In genomic region chr17:27308933-27309332, GRCm38 (mm10) we compare ENCODE assay signal across 15 mouse cellular contexts.
DNase-seq lines count a peak whose midpoint lies in the region; ATAC-seq lines count a peak whose summit lies in the region.
"Had no signal": no experiment of that assay in that cellular context is flagged by ENCODE, and none has a peak within 500 bp of the region (broad histone marks: within the 10 kb centered on the region; RNA-seq: fewer than 3 reads in every experiment).

No protein-coding gene starts in this region.

- DNase-seq in embryo, embryonic 10 days (ENCODE audit: low spot score) = peak; percentile 11
- no peak for DNase-seq in embryo, embryonic 9.5 days (ENCODE audit: extremely low spot score)
- peak; percentile 33 for DNase-seq in midbrain, embryonic 14.5 days
- DNase-seq in embryonic facial prominence, embryonic 10.5 days (ENCODE audit: low spot score) = peak; percentile 22
- peak; percentile 48 for DNase-seq in thymus, postnatal 14 days
- DNase-seq in kidney, postnatal 10 days = no peak
- DNase-seq: cerebellum, adult 9-11 months; forebrain, postnatal 0 days; kidney, adult 18-20 months; liver; lung, embryonic 14.5 days; right cerebral cortex, postnatal 14 days had no signal

- no peak overlapping the region for H3K9ac ChIP-seq in midbrain, embryonic 14.5 days (replicated peaks; ENCODE audit: low read length)
- H3K9ac ChIP-seq in midbrain, embryonic 15.5 days = no peak overlapping the region
- H3K9ac ChIP-seq: forebrain, postnatal 0 days; lung, embryonic 14.5 days; midbrain, embryonic 12.5 days had no signal

- WGBS in midbrain, embryonic 14.5 days = 23% methylated on average over 4 of the region's 4 CpGs
- WGBS in midbrain, embryonic 15.5 days = 39% methylated on average over 4 of the region's 4 CpGs
- WGBS in embryonic facial prominence, embryonic 10.5 days = 36% methylated on average over 4 of the region's 4 CpGs

- no peak for ATAC-seq in midbrain, embryonic 14.5 days (ENCODE audit: low FRiP score, low TSS enrichment)
- no peak for ATAC-seq in midbrain, embryonic 15.5 days (replicated peaks)
- ATAC-seq in erythroid progenitor cell, adult 5-6 weeks (replicated peaks; ENCODE audit: low FRiP score, poor library complexity, severe bottlenecking) = no peak
- ATAC-seq: forebrain, postnatal 0 days had no signal

- H3K27me3 ChIP-seq in midbrain, embryonic 14.5 days (ENCODE audit: control insufficient read depth, insufficient read depth, low read length) = no peaks in the 10 kb centered on the region
- no peaks in the 10 kb centered on the region for H3K27me3 ChIP-seq in midbrain, embryonic 15.5 days (replicated peaks)
- 0 out of 2 replicates have a peak, but pooled peaks cover 6% of the 10 kb centered on the region for H3K27me3 ChIP-seq in embryonic facial prominence, embryonic 10.5 days (replicated peaks; ENCODE audit: low read depth, poor library complexity, severe bottlenecking)

- no peaks in the 10 kb centered on the region for H3K36me3 ChIP-seq in midbrain, embryonic 14.5 days (ENCODE audit: control insufficient read depth, insufficient read depth, low read length)
- no peaks in the 10 kb centered on the region for H3K36me3 ChIP-seq in midbrain, embryonic 15.5 days (replicated peaks)
- H3K36me3 ChIP-seq in embryonic facial prominence, embryonic 10.5 days (replicated peaks) = no peaks in the 10 kb centered on the region
- H3K36me3 ChIP-seq: midbrain, embryonic 12.5 days had no signal

- 0 out of 2 replicates have a peak, but pooled peaks cover 6% of the 10 kb centered on the region for H3K4me1 ChIP-seq in midbrain, embryonic 14.5 days (ENCODE audit: control insufficient read depth, insufficient read depth, low read length)
- peaks cover 6% of the 10 kb centered on the region for H3K4me1 ChIP-seq in midbrain, embryonic 15.5 days
- peaks cover 11% of the 10 kb centered on the region for H3K4me1 ChIP-seq in embryonic facial prominence, embryonic 10.5 days

- no peak overlapping the region for H3K4me3 ChIP-seq in midbrain, embryonic 14.5 days (replicated peaks; ENCODE audit: low read depth, low read length)
- no peak overlapping the region for H3K4me3 ChIP-seq in midbrain, embryonic 15.5 days
- H3K4me3 ChIP-seq in embryonic facial prominence, embryonic 10.5 days = no peak overlapping the region
- H3K4me3 ChIP-seq: midbrain, embryonic 12.5 days had no signal

- no peak overlapping the region for H3K4me2 ChIP-seq in midbrain, embryonic 14.5 days (ENCODE audit: low read length)
- H3K4me2 ChIP-seq in midbrain, embryonic 15.5 days = no peak overlapping the region
- H3K4me2 ChIP-seq: lung, embryonic 14.5 days; midbrain, embryonic 12.5 days had no signal

- H3K27ac ChIP-seq in midbrain, embryonic 14.5 days (replicated peaks; ENCODE audit: low read depth, low read length) = no peak overlapping the region; the same call in 1 of the 2 replicates
- H3K27ac ChIP-seq in midbrain, embryonic 15.5 days = no peak overlapping the region
- no peak overlapping the region for H3K27ac ChIP-seq in embryonic facial prominence, embryonic 10.5 days (replicated peaks)
- H3K27ac ChIP-seq: midbrain, embryonic 12.5 days had no signal

- H3K9me3 ChIP-seq in midbrain, embryonic 14.5 days (ENCODE audit: control insufficient read depth, low read length) = no peaks in the 10 kb centered on the region
- no peaks in the 10 kb centered on the region for H3K9me3 ChIP-seq in midbrain, embryonic 15.5 days
- H3K9me3 ChIP-seq in embryonic facial prominence, embryonic 10.5 days = no peaks in the 10 kb centered on the region
- H3K9me3 ChIP-seq: midbrain, embryonic 12.5 days had no signal

Comparison
In these comparisons a context has a peak if more than half of its experiments do, and no peak if none do; other contexts are left out.
1. DNase-seq: peak in embryo, embryonic 10 days (single experiment), midbrain, embryonic 14.5 days (single experiment), embryonic facial prominence, embryonic 10.5 days (single experiment) and thymus, postnatal 14 days (single experiment); none in embryo, embryonic 9.5 days (single experiment) and kidney, postnatal 10 days (single experiment).